Mouse (Mus musculus): ENCODE results near the gene Olfr107.

Gene Olfr107

DNA sequence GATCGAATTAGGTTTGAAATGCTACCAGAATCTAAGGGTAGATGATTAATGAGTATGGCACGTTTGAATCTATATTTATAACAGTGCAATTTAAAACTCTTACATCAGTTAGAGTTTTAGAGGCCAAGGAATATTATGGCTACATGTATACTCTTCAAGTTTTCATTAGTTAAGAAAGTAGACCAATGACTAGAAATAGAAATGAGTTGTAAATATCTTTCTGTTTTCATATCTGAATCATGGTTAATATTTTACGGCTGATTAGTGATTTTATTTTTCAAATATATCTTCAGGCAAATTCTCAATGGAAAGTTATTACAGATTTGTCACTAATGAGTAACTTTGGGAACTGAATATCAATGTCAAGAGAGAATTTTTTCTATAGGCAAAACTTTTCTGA, at the start of gene Olfr107:
Gene Olfr107, plus strand, starts transcription at position 301 of the 400 bp plus-strand sequence.
- no peak for DNase-seq (ENCODE audit: low read depth, low spot score)

DNA sequence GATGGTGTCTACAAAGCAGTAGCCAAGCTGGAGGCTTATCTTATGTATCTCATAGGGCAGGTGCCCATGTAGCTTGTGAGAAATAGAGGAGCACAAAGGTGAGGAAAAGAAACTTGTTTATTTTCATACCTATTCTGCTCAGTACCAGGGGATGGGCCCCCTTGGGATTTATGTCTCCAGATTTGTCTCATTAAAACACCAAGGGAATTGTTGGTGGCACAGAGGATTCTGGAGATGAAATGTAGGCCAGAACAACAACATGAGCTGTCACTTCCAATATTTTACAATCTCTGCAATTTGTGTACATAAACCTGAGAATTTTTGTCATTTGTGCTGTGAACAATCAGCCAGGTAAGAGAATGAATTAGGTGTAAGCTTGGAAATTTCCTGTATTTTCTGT, 39.7 kb upstream of the Olfr107 start, which contains the start of gene Olfr104-ps:
Gene Olfr104-ps, plus strand, starts transcription at position 301 of the 400 bp plus-strand sequence.
- DNase-seq (ENCODE audit: low read depth, low spot score), result no peak

DNA sequence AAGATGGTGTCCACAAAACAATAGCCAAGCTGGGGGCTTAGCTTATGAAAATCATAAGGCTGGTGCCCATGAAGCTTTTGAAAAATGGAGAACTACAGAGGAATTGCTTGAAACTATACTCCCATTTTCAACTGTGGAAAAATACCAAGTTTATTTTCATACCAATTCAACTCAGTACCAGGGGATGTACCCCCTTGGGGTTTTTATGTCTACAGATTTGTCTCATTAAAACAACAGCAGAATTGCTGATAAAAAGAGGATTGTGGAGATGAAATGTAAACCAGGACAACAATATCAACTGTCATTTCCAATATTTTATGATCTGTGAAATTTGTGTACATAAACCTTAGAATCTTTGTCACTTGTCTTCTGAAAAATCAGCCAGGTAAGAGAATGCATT, 20.3 kb upstream of the Olfr107 start, which contains the start of gene Olfr105-ps:
Gene Olfr105-ps, plus strand, starts transcription at position 301 of the 400 bp plus-strand sequence.
- DNase-seq (ENCODE audit: low read depth, low spot score), result no peak

DNA sequence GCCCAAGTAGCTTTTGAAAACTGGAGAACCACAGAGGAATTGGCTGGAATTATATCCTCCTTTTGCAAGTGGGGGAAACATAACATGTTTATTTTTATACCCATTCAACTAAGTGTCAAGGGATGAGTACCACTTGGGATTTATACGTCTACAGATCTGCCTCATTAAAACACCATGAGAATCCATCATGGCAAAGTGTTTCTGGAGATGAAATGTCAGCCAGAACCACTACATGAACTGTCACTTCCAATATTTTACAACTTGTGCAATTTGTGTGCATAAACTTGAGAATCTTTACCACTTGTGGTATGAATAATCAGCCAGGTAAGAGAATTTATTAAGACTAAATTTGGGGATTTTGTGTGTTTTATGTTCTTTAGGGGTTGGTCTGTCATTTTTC, 8.9 kb upstream of the Olfr107 start, which contains the start of gene Olfr106-ps:
Gene Olfr106-ps, plus strand, starts transcription at position 301 of the 400 bp plus-strand sequence.
- no peak for DNase-seq (ENCODE audit: low read depth, low spot score)

DNA sequence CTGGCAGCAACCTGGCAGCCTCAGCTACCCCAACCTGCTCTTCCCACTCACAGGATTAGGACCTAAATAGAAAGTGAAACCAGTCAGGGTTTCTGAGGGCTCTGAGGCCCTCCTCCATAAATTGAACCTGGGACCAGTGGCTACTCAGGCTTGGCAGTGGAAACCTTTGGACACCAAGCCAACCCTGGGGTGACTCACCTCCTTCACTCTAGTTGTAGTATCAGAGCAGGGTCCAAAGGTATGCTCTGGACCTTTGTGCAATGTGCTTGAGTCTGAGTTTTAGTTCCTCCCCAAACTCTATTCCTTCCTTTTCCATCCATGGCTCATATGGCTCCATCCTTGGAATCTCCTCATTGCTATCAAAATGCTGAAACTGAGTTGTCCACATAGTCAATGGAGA, 14.4 kb downstream of the Olfr107 start:
- no peak for DNase-seq (ENCODE audit: low read depth, low spot score)

DNA sequence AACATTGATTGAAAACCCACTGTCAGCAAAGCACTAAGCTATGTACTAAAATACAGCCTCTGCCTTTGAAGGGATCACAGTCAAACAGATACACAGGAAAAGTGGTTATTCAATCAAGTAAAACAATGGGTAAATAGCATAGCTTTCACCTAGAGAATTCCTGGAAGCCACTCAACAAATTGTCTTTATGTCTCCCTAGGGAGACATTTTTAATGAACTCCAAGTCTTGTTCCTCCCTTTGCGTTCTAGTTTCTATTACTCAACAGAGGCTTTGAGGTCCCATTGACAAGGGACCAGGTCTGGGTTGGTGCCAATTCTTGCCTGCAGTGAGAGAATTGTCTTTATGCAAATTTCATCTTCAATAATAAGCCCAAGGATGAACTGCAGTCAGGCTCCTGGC, 46.2 kb downstream of the Olfr107 start, which contains the start of gene Olfr108:
Gene Olfr108, plus strand, starts transcription at position 301 of the 400 bp plus-strand sequence.
- no peak for DNase-seq (ENCODE audit: low read depth, low spot score)

Data from forelimb bud, embryonic 11.5 days (tissue).